Mouse (Mus musculus) heart, embryonic 12.5 days (tissue): ENCODE measurements around the gene Rhod. TPM values are rescaled to one million over a fixed set of nuclear protein-coding genes. Genes with fewer than 3 reads are reported as not detected.

Experiments
- ATAC-seq: fragments of 200-750 bp; cut with Nextera tagmentation; 2 replicates; pipeline ENCODE4 v1.8.0; 2017; ENCODE audit warnings: moderate TSS enrichment, moderate library complexity; ENCODE audit not compliant: insufficient number of reproducible peaks, low FRiP score
- H3K27ac ChIP-seq: fragments of 300-500 bp; sonication (generic); 2 replicates; pipeline ENCODE4 v1.5.1; 2016; ENCODE audit warnings: mild to moderate bottlenecking, moderate library complexity; ENCODE audit not compliant: poor library complexity, severe bottlenecking
- H3K27me3 ChIP-seq: fragments of 300-500 bp; sonication (generic); replicated peaks from 2 replicates; pipeline ENCODE4 v1.6.1; 2016; ENCODE audit warnings: mild to moderate bottlenecking, moderate library complexity
- H3K36me3 ChIP-seq: fragments of 300-500 bp; sonication (generic); 2 replicates; pipeline ENCODE4 v1.6.1; 2016; ENCODE audit warnings: mild to moderate bottlenecking, moderate library complexity
- H3K4me1 ChIP-seq: fragments of 300-500 bp; sonication (generic); replicated peaks from 2 replicates; pipeline ENCODE4 v1.6.1; 2016; ENCODE audit warnings: mild to moderate bottlenecking
- H3K4me2 ChIP-seq: fragments of 300-500 bp; sonication (generic); 2 replicates; pipeline ENCODE4 v1.6.1; 2016; ENCODE audit warnings: mild to moderate bottlenecking, moderate library complexity
- H3K4me3 ChIP-seq: fragments of 300-500 bp; sonication (generic); 2 replicates; pipeline ENCODE4 v1.5.1; 2016; ENCODE audit warnings: mild to moderate bottlenecking
- H3K9ac ChIP-seq: fragments of 300-500 bp; sonication (generic); 2 replicates; pipeline ENCODE4 v1.6.1; 2016; ENCODE audit warnings: mild to moderate bottlenecking, moderate library complexity
- H3K9me3 ChIP-seq: fragments of 300-500 bp; sonication (generic); replicated peaks from 2 replicates; pipeline ENCODE4 v1.6.1; 2016; ENCODE audit warnings: mild to moderate bottlenecking, moderate library complexity
- WGBS: fragments of 180-500 bp; shearing (Covaris S2); methylation state at CpG from one replicate; pipeline ENCODE4 v1.1.7; 2016; 5-methylcytosine and 5-hydroxymethylcytosine counted together
- polyA plus RNA-seq: library from polyadenylated mRNA; unstranded; fragments of >200 nt; fragmentation: Nextera tagmentation; extraction: Ambion mirVana; gene quantifications from 2 replicates; pipeline ENCODE4 v1.2.1, GENCODE M21; 2016

Rhod gene
- polyA plus RNA-seq, 1 experiment from 2014 or later = 23.8 TPM

DNA sequence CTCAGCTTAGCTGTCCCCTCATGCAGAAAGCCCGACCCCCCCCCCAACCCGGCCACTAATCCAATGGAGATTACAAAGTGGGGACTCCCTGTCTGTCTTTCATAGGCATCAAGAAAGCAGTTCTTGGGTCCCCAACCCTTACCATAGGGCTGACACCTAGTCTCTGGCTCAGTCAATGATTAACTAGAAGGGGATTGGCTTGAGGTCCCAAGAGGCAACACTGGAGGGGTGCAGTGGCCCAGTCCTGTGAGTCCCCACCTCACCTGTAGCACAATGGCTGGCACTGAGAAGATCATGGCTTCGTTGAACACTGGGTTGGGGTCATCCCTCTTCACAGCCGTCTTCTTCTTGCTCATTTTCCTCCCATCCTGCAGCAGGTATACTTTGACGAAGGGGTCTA, 11.4 kb upstream of the Rhod start:
- no peak for ATAC-seq
- WGBS = 64% methylated on average over 5 of the region's 5 CpGs

DNA sequence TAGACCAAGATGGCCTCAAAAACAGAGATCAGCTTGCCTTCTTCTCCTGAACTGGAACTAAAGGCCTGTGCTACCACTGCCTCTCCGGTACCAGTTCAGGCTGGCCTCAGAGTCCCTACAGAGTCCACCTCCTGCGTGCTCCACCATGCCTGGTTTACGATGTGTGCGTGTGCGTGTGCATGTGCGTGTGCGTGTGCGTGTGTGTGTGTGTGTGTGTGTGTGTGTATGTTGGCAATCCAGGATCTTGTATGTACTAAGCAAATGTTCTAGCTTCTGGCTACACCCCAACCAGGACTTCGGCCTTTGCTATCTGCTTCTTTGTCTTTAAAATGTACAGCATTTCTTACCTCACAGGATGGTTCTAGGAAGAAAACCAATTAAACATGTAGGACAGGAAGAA, 10.0 kb upstream of the Rhod start:
- H3K27me3 ChIP-seq = no peaks in the 10 kb centered on the region
- no peak overlapping the region for H3K4me3 ChIP-seq
- no peak overlapping the region for H3K4me2 ChIP-seq
- no peak for ATAC-seq
- H3K36me3 ChIP-seq = peaks cover 9% of the 10 kb centered on the region; the same call in 1 of the 2 replicates
- H3K9me3 ChIP-seq = no peaks in the 10 kb centered on the region
- no peak overlapping the region for H3K9ac ChIP-seq
- no peak overlapping the region for H3K27ac ChIP-seq
- no peaks in the 10 kb centered on the region for H3K4me1 ChIP-seq
- WGBS = 90% methylated on average over 9 of the region's 9 CpGs

More for the DNA sequence above, 11.4 kb upstream of the Rhod start:
- H3K4me1 ChIP-seq = no peaks in the 10 kb centered on the region
- no peak overlapping the region for H3K9ac ChIP-seq
- 0 out of 2 replicates have a peak, but pooled peaks cover 4% of the 10 kb centered on the region for H3K27me3 ChIP-seq
- no peak overlapping the region for H3K4me3 ChIP-seq
- H3K27ac ChIP-seq = no peak overlapping the region
- peaks cover 7% of the 10 kb centered on the region; the same call in 1 of the 2 replicates for H3K36me3 ChIP-seq
- no peaks in the 10 kb centered on the region for H3K9me3 ChIP-seq
- no peak overlapping the region for H3K4me2 ChIP-seq

DNA sequence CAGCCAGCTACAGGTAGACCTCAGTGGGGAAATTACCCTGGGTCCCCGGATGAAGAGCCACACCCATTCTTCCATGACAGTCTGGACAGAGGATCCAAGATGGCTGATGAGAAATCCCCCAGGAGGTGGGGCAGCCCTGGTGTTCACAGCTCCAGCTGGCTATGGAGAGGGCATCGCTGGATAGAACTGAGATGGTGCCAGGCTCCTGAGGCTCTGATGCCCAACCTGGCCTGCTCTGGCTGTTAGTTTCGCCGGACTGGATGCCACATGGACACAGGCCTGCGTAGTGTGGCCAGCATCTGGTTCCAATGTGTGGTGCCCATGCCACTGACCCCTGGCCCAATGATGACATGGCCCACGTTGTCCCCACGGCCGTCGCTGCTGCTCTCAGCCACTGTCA, 8.2 kb upstream of the Rhod start:
- no peak overlapping the region for H3K4me3 ChIP-seq
- H3K36me3 ChIP-seq = peaks cover 9% of the 10 kb centered on the region; the same call in 1 of the 2 replicates
- no peak overlapping the region for H3K4me2 ChIP-seq
- H3K9ac ChIP-seq = no peak overlapping the region
- no peaks in the 10 kb centered on the region for H3K27me3 ChIP-seq
- WGBS = 82% methylated on average over 9 of the region's 9 CpGs
- 0 out of 2 replicates have a peak, but pooled peaks cover under 1% of the 10 kb centered on the region for H3K4me1 ChIP-seq
- no peaks in the 10 kb centered on the region; the same call in 1 of the 2 replicates for H3K9me3 ChIP-seq
- no peak overlapping the region for H3K27ac ChIP-seq
- no peak for ATAC-seq

DNA sequence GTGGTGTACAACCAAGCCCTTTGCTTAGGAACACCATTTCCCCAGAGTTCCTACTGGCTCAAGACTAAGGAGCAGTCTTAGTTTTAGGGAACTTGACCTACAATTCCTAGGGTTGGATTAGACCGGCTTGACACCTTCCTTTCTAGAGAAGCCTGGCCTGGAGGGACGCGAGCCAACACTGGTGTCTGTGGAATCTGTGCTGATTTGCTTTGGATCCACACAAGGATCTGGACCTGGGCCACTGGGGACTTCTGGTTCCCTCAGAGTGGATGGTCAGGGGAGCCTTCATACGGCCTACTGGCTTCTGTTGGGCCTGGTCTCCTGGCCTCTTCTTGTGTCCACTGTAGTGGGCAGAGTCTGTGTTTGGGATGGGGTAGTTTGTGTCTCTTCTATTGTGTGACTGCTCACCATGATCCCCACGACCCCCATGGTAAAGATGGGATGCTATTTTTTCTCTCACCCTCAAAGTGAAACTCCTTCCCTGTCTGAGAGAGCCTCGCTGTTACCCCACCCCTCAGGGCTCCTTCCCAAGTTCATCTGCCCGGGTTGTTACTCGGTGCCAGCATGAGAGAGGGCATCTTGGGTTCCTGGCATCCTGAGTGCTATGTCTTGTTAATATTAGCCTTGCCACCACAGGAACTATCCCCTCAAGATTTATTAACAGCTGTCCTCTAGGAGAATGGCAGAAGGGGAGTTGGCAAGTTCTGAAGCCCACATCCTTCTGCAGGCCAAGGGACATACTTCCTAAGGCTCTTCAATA, 7.6 kb upstream of the Rhod start:
- H3K4me2 ChIP-seq = no peak overlapping the region
- 86% methylated on average over 8 of the region's 8 CpGs for WGBS
- ATAC-seq = no peak

DNA sequence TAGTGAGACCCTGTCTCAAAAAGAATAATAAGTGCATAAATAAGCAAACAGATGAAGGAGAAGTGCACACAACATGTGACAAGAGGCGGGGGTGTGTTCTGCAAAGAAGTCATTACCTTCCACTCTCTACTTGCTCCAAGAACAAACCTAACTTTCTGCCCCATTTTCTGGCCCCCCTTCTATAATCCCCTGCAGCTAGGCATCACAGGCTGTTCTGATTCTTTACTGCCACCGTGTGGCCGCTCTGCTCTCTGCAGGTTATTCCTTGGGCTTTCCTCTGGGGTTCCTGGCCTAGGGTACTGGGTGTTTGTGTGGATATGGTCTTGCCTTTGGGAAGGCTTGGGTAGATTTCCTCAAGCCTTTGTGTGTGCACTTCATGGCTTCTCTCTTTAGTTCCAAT, 3.2 kb upstream of the Rhod start:
- Histone ChIP-seq H3K27me3 (no peaks in the 10 kb centered on the region), H3K4me2 (no peak overlapping the region), H3K36me3 (peaks cover 6% of the 10 kb centered on the region; the same call in 1 of the 2 replicates), H3K9me3 (no peaks in the 10 kb centered on the region; the same call in 1 of the 2 replicates), H3K4me1 (peaks cover 40% of the 10 kb centered on the region), H3K4me3 (no peak overlapping the region), H3K27ac (0 out of 2 replicates have a peak overlapping the region, but pooled peaks have one; percentile 35), H3K9ac (no peak overlapping the region)
- no peak for ATAC-seq
- 9% methylated on average over 3 of the region's 3 CpGs for WGBS

More for the DNA sequence above, 7.6 kb upstream of the Rhod start:
- Histone ChIP-seq H3K9me3 (no peaks in the 10 kb centered on the region; the same call in 1 of the 2 replicates), H3K27me3 (no peaks in the 10 kb centered on the region), H3K27ac (no peak overlapping the region), H3K4me3 (no peak overlapping the region), H3K4me1 (peaks cover 6% of the 10 kb centered on the region), H3K9ac (no peak overlapping the region), H3K36me3 (peaks cover 9% of the 10 kb centered on the region; the same call in 1 of the 2 replicates)

DNA sequence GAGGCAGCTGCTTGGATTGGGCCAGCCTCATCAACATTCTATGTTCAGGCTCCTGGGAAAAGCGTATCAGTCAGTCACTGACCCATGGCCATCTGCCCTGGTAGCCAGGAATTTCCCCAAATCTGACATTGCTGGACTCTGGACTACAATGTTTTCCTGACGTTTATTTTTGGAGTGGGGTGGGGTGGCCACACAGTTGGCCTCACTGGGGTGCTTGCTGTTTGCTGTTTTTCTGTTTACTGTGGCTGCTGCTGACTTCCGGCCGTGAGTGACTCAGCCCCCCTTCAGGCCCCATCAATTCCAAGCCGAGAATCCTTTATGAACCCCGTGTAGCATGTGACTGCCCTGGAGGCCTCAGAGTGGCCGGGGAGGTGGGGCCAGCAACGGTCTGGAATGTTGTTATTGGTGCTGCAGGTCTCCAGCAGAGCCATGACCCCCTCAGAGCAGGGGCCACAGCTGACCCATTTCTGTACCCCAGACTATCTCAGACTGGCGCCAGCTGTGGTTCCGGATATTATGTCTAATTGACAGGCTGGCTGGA, 2.5 kb upstream of the Rhod start:
- Histone ChIP-seq H3K4me2 (peak overlapping the region; percentile 7; the same call in 1 of the 2 replicates), H3K9ac (no peak overlapping the region), H3K9me3 (no peaks in the 10 kb centered on the region; the same call in 1 of the 2 replicates), H3K4me3 (no peak overlapping the region), H3K27ac (0 out of 2 replicates have a peak overlapping the region, but pooled peaks have one; percentile 35), H3K27me3 (no peaks in the 10 kb centered on the region), H3K36me3 (peaks cover 6% of the 10 kb centered on the region; the same call in 1 of the 2 replicates), H3K4me1 (peaks cover 40% of the 10 kb centered on the region)
- 0 out of 2 replicates have a peak, but pooled peaks have one; percentile 30 for ATAC-seq
- 34% methylated on average over 10 of the region's 10 CpGs for WGBS

DNA sequence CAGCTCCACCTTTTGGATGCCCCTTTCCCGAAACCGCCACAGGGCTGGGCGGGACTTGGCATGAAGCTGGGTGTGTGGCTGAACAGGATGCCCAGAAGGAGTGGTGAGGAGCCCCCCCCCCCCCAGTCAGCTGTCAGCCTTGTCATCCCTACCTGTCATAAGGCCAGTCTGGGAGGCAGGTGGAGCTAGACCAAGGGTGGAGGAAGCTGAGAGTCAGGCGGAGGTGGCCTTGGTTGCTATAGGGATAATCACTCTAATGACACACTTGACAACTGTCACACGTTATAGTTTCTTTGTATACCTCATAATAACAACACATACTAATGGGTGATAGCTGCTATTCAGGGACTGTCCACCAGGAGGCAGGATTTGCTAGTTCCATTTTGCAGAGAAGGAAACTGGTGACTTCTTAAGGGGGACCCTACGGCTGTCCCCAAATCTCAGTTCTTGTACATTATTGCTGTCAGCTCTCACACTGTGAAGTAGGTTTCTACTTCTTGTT, 1.9 kb upstream of the Rhod start:
- no peak overlapping the region for H3K9ac ChIP-seq
- H3K36me3 ChIP-seq = peaks cover 6% of the 10 kb centered on the region; the same call in 1 of the 2 replicates
- H3K27me3 ChIP-seq = no peaks in the 10 kb centered on the region
- no peak overlapping the region for H3K27ac ChIP-seq
- no peaks in the 10 kb centered on the region; the same call in 1 of the 2 replicates for H3K9me3 ChIP-seq
- H3K4me2 ChIP-seq = peak overlapping the region; percentile 89; the same call in 1 of the 2 replicates
- peaks cover 46% of the 10 kb centered on the region for H3K4me1 ChIP-seq
- WGBS = 22% methylated on average over 6 of the region's 6 CpGs
- no peak; the same call in 1 of the 2 replicates for ATAC-seq
- no peak overlapping the region for H3K4me3 ChIP-seq

DNA sequence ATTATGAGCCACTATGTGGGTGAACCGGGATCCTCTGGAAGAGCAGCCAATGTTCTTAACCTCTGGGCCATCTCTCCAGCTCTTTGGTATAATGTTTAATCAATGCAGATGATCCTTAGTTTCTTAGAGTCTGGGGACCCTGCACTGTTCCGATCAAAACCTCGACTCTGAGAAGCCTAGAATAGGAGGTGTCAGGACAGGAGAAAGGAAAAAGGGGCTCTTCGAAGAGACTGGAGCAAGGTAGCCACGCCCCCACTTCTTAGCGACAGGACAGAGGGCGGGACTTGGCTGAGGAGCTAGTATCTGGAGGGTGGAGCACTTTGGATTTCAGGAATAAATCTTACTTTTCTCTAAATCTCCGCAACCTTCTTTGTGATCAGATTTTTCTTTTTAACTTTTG, 990 bp upstream of the Rhod start:
- no peak for ATAC-seq
- H3K36me3 ChIP-seq = peaks cover 6% of the 10 kb centered on the region
- no peaks in the 10 kb centered on the region for H3K27me3 ChIP-seq
- H3K9ac ChIP-seq = 0 out of 2 replicates have a peak overlapping the region, but pooled peaks have one; percentile 87
- no peak overlapping the region for H3K27ac ChIP-seq
- H3K4me1 ChIP-seq = peaks cover 49% of the 10 kb centered on the region
- no peaks in the 10 kb centered on the region; the same call in 1 of the 2 replicates for H3K9me3 ChIP-seq
- 10% methylated on average over 8 of the region's 8 CpGs for WGBS
- peak overlapping the region; percentile 89 for H3K4me2 ChIP-seq
- peak overlapping the region; percentile 87 for H3K4me3 ChIP-seq

DNA sequence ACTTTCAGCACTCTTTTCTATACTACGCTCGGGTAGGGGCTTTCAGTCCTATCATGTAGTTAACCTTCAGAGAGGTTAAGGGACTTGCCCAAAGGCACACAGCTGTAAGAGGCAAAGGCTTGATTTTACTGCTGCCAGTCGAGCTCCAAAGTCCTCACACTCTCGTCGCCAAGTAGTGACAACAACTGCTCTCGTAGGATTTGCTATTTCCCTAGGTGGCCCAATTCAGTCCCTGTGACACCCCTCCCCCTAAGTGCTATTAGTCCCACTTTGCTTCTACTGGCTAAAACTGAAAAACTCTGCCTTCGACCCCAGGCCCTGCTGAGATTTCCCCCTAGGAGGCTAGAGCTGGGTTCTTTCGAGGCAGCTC, 456 bp downstream of the Rhod start:
- Histone ChIP-seq H3K27ac (peak overlapping the region; percentile 26), H3K4me1 (peaks cover 49% of the 10 kb centered on the region), H3K27me3 (no peaks in the 10 kb centered on the region), H3K36me3 (peaks cover 8% of the 10 kb centered on the region), H3K4me3 (peak overlapping the region; percentile 87), H3K9ac (peak overlapping the region; percentile 87), H3K4me2 (peak overlapping the region; percentile 89), H3K9me3 (no peaks in the 10 kb centered on the region; the same call in 1 of the 2 replicates)
- no peak for ATAC-seq
- WGBS = 4% methylated on average over 8 of the region's 8 CpGs

DNA sequence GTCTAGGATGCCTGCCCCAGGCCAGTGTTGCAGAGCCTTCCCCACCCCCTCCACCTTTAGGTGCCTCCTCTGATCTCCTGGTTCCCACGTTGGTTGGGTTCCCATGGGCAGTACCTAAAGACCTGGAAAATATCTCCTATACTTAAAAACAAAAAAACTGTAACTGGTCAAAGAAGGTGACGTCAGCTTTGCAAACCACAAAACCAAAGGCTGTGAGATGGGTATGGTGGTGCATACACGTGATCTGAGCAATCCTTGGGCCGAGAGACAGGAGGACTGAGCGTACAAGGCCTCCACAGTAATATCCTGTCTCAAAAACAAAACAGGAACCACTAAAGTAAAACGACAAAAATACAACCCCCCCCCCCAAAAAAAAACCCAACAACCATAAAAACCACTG, 1.3 kb downstream of the Rhod start:
- ATAC-seq = no peak
- Histone ChIP-seq H3K27ac (no peak overlapping the region), H3K27me3 (no peaks in the 10 kb centered on the region), H3K9me3 (no peaks in the 10 kb centered on the region), H3K4me3 (no peak overlapping the region), H3K4me1 (peaks cover 49% of the 10 kb centered on the region), H3K4me2 (peak overlapping the region; percentile 89), H3K9ac (0 out of 2 replicates have a peak overlapping the region, but pooled peaks have one; percentile 87), H3K36me3 (peaks cover 8% of the 10 kb centered on the region)
- WGBS = 71% methylated on average over 6 of the region's 6 CpGs

DNA sequence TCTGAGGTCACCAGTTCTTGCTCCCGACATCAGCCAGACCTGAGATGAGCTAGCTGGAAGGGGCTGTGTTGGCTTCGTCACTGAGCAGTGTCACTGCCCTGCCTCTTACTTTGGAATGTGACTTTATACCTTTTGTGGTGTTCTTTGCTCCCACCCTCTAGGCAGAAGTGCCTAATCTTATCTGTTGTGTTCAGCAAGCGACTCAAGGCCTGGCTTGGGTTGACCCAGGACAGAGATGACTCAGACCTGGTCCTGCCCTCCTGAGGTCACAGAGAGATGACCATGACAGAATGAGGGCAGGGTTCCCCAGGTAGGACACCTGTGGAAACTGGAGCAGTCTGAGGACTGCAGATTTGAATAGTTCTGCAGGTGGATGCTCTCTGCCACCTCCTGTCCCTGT, 3.0 kb downstream of the Rhod start:
- peaks cover 20% of the 10 kb centered on the region for H3K36me3 ChIP-seq
- no peak overlapping the region for H3K4me3 ChIP-seq
- H3K9ac ChIP-seq = no peak overlapping the region
- H3K4me1 ChIP-seq = peaks cover 37% of the 10 kb centered on the region
- WGBS = 30% methylated on average over 3 of the region's 3 CpGs
- H3K27ac ChIP-seq = no peak overlapping the region
- H3K27me3 ChIP-seq = no peaks in the 10 kb centered on the region
- no peaks in the 10 kb centered on the region for H3K9me3 ChIP-seq
- H3K4me2 ChIP-seq = no peak overlapping the region
- ATAC-seq = no peak
